Mouse (Mus musculus) stomach, postnatal 0 days (tissue): ENCODE measurements at regions not wholly inside any gene's neighbourhood (a gene's known extent, or its start where the extent isn't known, plus 50 kb on each side); places are given as distances from the start of the nearest gene placed in this dataset.

Source experiments
- CTCF ChIP-seq: IDR thresholded peaks from 2 replicates; pipeline ENCODE4 v1.5.1; 2016; ENCODE audit warnings: antibody characterized with exemption, low read depth, mild to moderate bottlenecking, moderate library complexity
- EP300 ChIP-seq: optimal IDR thresholded peaks from 2 replicates; pipeline ENCODE3; 2016; ENCODE audit warnings: antibody characterized with exemption

- TF ChIP-seq CTCF (no peak), EP300 (no peak)
Observed at GRCm38 (mm10) chr11:114229763-114230162, 162.9 kb upstream of the Sdk2 start.
